Mouse (Mus musculus): ENCODE results near the gene Gdpd4. TPM values are rescaled to one million over a fixed set of nuclear protein-coding genes. Genes with fewer than 3 reads are reported as not detected.

Gdpd4 gene
- total and polyA plus RNA-seq, 3 experiments = not detected

GRCm38 (mm10) chr7:97944485-97944884, 24.7 kb downstream of the Gdpd4 start:
- no peaks in the 10 kb centered on the region for H3K36me3 ChIP-seq (ENCODE audit: control insufficient read depth in 1 of 2, insufficient read depth in 2 of 2, low read length in 2 of 2)

DNA sequence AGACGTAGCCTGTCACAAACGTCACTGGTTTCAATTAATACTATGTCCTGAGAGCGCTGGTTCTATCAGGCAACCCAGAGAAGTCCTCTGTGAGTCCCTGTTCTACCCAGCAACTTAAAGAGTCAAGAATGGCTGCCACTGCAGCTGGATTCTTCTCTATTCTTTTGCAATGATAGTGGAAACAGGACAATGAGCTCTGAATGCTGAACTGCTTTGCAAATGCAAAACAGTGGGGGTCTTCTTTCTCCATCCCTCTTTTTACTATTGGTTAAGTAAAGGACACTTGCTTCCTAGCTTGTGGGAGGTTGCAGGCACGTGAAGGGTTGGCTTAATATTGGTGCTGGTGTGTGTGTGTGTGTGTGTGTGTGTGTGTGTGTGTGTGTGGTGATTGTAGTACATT, 52.7 kb downstream of the Gdpd4 start:
- no peak overlapping the region for H3K4me3 ChIP-seq (ENCODE audit: control insufficient read depth in 1 of 2, insufficient read depth in 1 of 2, low read depth in 2 of 2, low read length in 2 of 2)
- no peak overlapping the region for H3K9ac ChIP-seq (ENCODE audit: control insufficient read depth, low read depth, low read length, poor library complexity, severe bottlenecking)
- TF ChIP-seq RAD21 (IDR thresholded peaks at IDR 0.05; ENCODE audit: low read depth, low read length) (no peak), BHLHE40 (IDR thresholded peaks at IDR 0.05; ENCODE audit: borderline replicate concordance, low read depth, low read length) (no peak), TBP (IDR thresholded peaks at IDR 0.05; ENCODE audit: low read depth, low read length) (no peak), SMC3 (IDR thresholded peaks at IDR 0.05; ENCODE audit: low read depth, low read length) (no peak), CHD2 (IDR thresholded peaks at IDR 0.05; ENCODE audit: low read length) (no peak), HCFC1 (IDR thresholded peaks at IDR 0.05; ENCODE audit: low read depth, low read length) (no peak)
- no peaks in the 10 kb centered on the region for H3K9me3 ChIP-seq (replicated peaks; ENCODE audit: insufficient read depth, low read length)
- no peak overlapping the region for H3K27ac ChIP-seq (ENCODE audit: control insufficient read depth, low read depth, low read length)
- H3K27me3 ChIP-seq (ENCODE audit: control insufficient read depth in 1 of 2, insufficient read depth in 2 of 2, low read length in 2 of 2) = peaks cover 2 to 9% of the 10 kb centered on the region in 2 experiments
- H3K4me1 ChIP-seq (ENCODE audit: control insufficient read depth in 1 of 2, insufficient read depth in 2 of 2, low read length in 2 of 2) = no peaks in the 10 kb centered on the region
- no peaks in the 10 kb centered on the region for H3K79me2 ChIP-seq (ENCODE audit: control insufficient read depth, insufficient read depth, low read length, poor library complexity)
- no peak for DNase-seq (ENCODE audit: low read depth, low spot score)
- H3K36me3 ChIP-seq (ENCODE audit: control insufficient read depth in 1 of 2, insufficient read depth in 2 of 2, low read length in 2 of 2) = no peaks in the 10 kb centered on the region

More at GRCm38 (mm10) chr7:97944485-97944884, 24.7 kb downstream of the Gdpd4 start:
- TF ChIP-seq BHLHE40 (IDR thresholded peaks at IDR 0.05; ENCODE audit: borderline replicate concordance, low read depth, low read length) (no peak), GATA1 (IDR thresholded peaks at IDR 0.05; ENCODE audit: low read depth, low read length) (no peak), CTCF (IDR thresholded peaks at IDR 0.05 in 2 of 3, conservative IDR thresholded peaks at IDR 0.05 in 1 of 3; ENCODE audit: control insufficient read depth in 1 of 3, insufficient read depth in 1 of 3, low read depth in 2 of 3, low read length in 3 of 3, poor library complexity in 1 of 3, severe bottlenecking in 1 of 3) (no peak), CHD1 (IDR thresholded peaks at IDR 0.05; ENCODE audit: low read depth, low read length) (no peak), NELFE (IDR thresholded peaks at IDR 0.05; ENCODE audit: low read depth, low read length) (no peak), JUND (IDR thresholded peaks at IDR 0.05; ENCODE audit: low read depth, low read length) (no peak), CHD2 (IDR thresholded peaks at IDR 0.05; ENCODE audit: low read length) (no peak), POLR2AphosphoS5 (IDR thresholded peaks at IDR 0.05; ENCODE audit: borderline replicate concordance, low read depth, low read length) (no peak), ZMIZ1 (IDR thresholded peaks at IDR 0.05; ENCODE audit: low read depth, low read length) (no peak), MAX (IDR thresholded peaks at IDR 0.05; ENCODE audit: low read length) (no peak), GABPA (IDR thresholded peaks at IDR 0.05; ENCODE audit: low read depth, low read length) (no peak), EP300 (IDR thresholded peaks at IDR 0.05; ENCODE audit: low read depth in 1 of 2, low read length in 2 of 2) (no peak), NRF1 (IDR thresholded peaks at IDR 0.05; ENCODE audit: insufficient read depth, low read depth, low read length, poor library complexity, severe bottlenecking) (no peak), USF1 (IDR thresholded peaks at IDR 0.05; ENCODE audit: low read depth, low read length) (no peak), UBTF (IDR thresholded peaks at IDR 0.05; ENCODE audit: borderline replicate concordance, insufficient read depth, low read depth, low read length) (no peak), TAL1 (IDR thresholded peaks at IDR 0.05; ENCODE audit: low read length) (no peak)
- no peaks in the 10 kb centered on the region for H3K4me1 ChIP-seq (ENCODE audit: control insufficient read depth in 1 of 2, insufficient read depth in 2 of 2, low read length in 2 of 2)
- H3K9me3 ChIP-seq (replicated peaks; ENCODE audit: insufficient read depth, low read length) = no peaks in the 10 kb centered on the region
- H3K79me2 ChIP-seq (ENCODE audit: control insufficient read depth, insufficient read depth, low read length, poor library complexity) = no peaks in the 10 kb centered on the region
- H3K27ac ChIP-seq (ENCODE audit: control insufficient read depth, low read depth, low read length) = no peak overlapping the region
- H3K27me3 ChIP-seq (ENCODE audit: control insufficient read depth in 1 of 2, insufficient read depth in 2 of 2, low read length in 2 of 2) = no peaks in the 10 kb centered on the region; a peak in 1 of 4 replicates
- no peak overlapping the region for H3K9ac ChIP-seq (ENCODE audit: control insufficient read depth, low read depth, low read length, poor library complexity, severe bottlenecking)
- no peak overlapping the region for H3K4me3 ChIP-seq (ENCODE audit: control insufficient read depth in 1 of 2, insufficient read depth in 1 of 2, low read depth in 2 of 2, low read length in 2 of 2)
- DNase-seq (ENCODE audit: low read depth, low spot score) = no peak
